Mouse (Mus musculus): ENCODE measurements around the gene Ddx56. TPM values are rescaled to one million over a fixed set of nuclear protein-coding genes. Genes with fewer than 3 reads are reported as not detected.

Ddx56 gene
- polyA plus RNA-seq, 1 experiment from 2014 or later, result 79.6 TPM

GRCm38 (mm10) chr11:6218189-6218896 lies 49.2 kb downstream of the Ddx56 start:
- WGBS, result 74% methylated on average over 11 of the region's 11 CpGs
- no peaks in the 10 kb centered on the region for H3K27me3 ChIP-seq (replicated peaks; ENCODE audit: control insufficient read depth, insufficient read depth, low read length)
- no peaks in the 10 kb centered on the region for H3K4me1 ChIP-seq (ENCODE audit: control insufficient read depth, insufficient read depth, low read length)
- H3K27ac ChIP-seq (replicated peaks; ENCODE audit: low read depth, low read length), result no peak overlapping the region
- no peak overlapping the region for H3K4me2 ChIP-seq (ENCODE audit: low read depth, low read length)
- ATAC-seq (ENCODE audit: low read depth), result no peak
- no peak overlapping the region for H3K9ac ChIP-seq (ENCODE audit: low read depth, low read length)
- H3K4me3 ChIP-seq (ENCODE audit: low read depth, low read length), result no peak overlapping the region
- H3K36me3 ChIP-seq (ENCODE audit: control insufficient read depth, insufficient read depth, low read length), result no peaks in the 10 kb centered on the region
- H3K9me3 ChIP-seq (ENCODE audit: control insufficient read depth, low read length), result no peaks in the 10 kb centered on the region
- no peak for DNase-seq (ENCODE audit: low spot score)

DNA sequence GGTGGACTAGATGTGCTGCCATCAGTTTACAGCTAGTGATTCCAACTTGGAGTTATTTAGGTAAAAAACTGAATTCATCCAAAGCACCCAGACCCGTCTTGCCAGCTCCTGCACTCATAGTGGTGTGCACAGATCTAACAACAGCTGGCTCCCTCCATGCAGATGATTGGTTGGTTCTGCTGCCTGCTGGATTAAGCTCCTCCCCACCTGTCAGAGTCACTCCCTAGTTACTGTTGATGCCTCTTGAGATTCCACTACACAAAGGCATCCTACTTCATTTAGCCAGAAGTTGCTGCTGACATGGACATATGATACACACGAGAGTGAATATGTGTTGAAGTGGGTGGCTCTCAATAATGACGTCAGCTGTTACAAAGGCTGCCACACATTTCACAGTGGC lies 50.7 kb downstream of the Ddx56 start:
- Histone ChIP-seq H3K4me3 (ENCODE audit: low read depth, low read length) (no peak overlapping the region), H3K9ac (ENCODE audit: low read depth, low read length) (no peak overlapping the region), H3K9me3 (ENCODE audit: control insufficient read depth, low read length) (no peaks in the 10 kb centered on the region), H3K4me2 (ENCODE audit: low read depth, low read length) (no peak overlapping the region), H3K36me3 (ENCODE audit: control insufficient read depth, insufficient read depth, low read length) (no peaks in the 10 kb centered on the region), H3K27ac (replicated peaks; ENCODE audit: low read depth, low read length) (no peak overlapping the region), H3K4me1 (ENCODE audit: control insufficient read depth, insufficient read depth, low read length) (no peaks in the 10 kb centered on the region), H3K27me3 (replicated peaks; ENCODE audit: control insufficient read depth, insufficient read depth, low read length) (no peaks in the 10 kb centered on the region)
- DNase-seq (ENCODE audit: low spot score) (peak; percentile 49), ATAC-seq (ENCODE audit: low read depth) (peak; percentile 47; the same call in 1 of the 2 replicates)
- 36% methylated on average over 3 of the region's 3 CpGs for WGBS

Other genes with a start within 250 kb of the Ddx56 start
- gene Camk2b, start 201.4 kb downstream of the Ddx56 start, polyA plus RNA-seq (2014; fragmentation: Nextera tagmentation; extraction: Ambion mirVana), result 6.1 and 9.2 TPM in 2 replicates
- gene A730071L15Rik, start 67.7 kb downstream of the Ddx56 start, polyA plus RNA-seq (2014; fragmentation: Nextera tagmentation; extraction: Ambion mirVana), result 0.26 and 0.33 TPM in 2 replicates
- 31.5 and 36.0 TPM in 2 replicates for gene Nudcd3, start 67.4 kb downstream of the Ddx56 start, polyA plus RNA-seq (2014; fragmentation: Nextera tagmentation; extraction: Ambion mirVana)
- 0.04 TPM in 1 of 2 replicates, not detected in the other for gene Npc1l1, start 37.6 kb downstream of the Ddx56 start, polyA plus RNA-seq (2014; fragmentation: Nextera tagmentation; extraction: Ambion mirVana)
- gene Tmed4, start 7.1 kb upstream of the Ddx56 start, polyA plus RNA-seq (2014; fragmentation: Nextera tagmentation; extraction: Ambion mirVana), result 109 and 117 TPM in 2 replicates
- gene Ogdh, start 23.9 kb upstream of the Ddx56 start, polyA plus RNA-seq (2014; fragmentation: Nextera tagmentation; extraction: Ambion mirVana), result 92.5 and 93.8 TPM in 2 replicates
- gene Zmiz2, start 121.3 kb upstream of the Ddx56 start, polyA plus RNA-seq (2014; fragmentation: Nextera tagmentation; extraction: Ambion mirVana), result 11.2 and 12.4 TPM in 2 replicates
- 4,672 and 4,857 TPM in 2 replicates for gene Ppia, start 147.7 kb upstream of the Ddx56 start, polyA plus RNA-seq (2014; fragmentation: Nextera tagmentation; extraction: Ambion mirVana)
- gene H2afv, start 176.7 kb upstream of the Ddx56 start, polyA plus RNA-seq (2014; fragmentation: Nextera tagmentation; extraction: Ambion mirVana), result 428 and 463 TPM in 2 replicates
- 28.8 and 29.2 TPM in 2 replicates for gene Purb, start 208.1 kb upstream of the Ddx56 start, polyA plus RNA-seq (2014; fragmentation: Nextera tagmentation; extraction: Ambion mirVana)

Data from embryonic facial prominence, embryonic 14.5 days (tissue).